Mouse (Mus musculus): ENCODE results near the gene Tcl1b1. TPM values are rescaled to one million over a fixed set of nuclear protein-coding genes. Genes with fewer than 3 reads are reported as not detected.
"Not testable (repeated sequence)": the region's sequence is repeated elsewhere in the genome, so short reads cannot be mapped to it uniquely, and the experiment has no call there.

The Tcl1b1 gene
- polyA plus RNA-seq, 1 experiment from 2014 or later: not detected

DNA sequence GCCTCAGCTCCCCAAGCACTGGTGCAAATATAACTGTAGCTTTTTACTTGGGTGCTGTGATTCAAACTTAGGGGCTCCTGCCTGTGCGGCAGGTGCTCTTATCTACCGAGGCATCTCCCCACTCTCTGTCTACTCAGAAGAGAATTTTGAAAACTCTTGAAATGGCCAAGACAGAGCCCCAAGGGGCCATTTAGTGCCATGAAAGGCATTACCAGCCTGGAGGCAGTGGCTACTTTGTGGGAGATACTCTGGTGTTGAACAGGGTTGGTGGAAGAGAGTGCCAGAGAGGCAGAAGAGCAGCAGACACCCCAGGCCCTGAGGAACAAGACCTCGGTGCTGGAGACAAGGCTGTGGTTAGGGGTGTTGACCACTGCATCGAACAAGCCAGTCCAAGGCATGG, 24.7 kb upstream of the Tcl1b1 start:
- H3K9me3 ChIP-seq (ENCODE audit: control insufficient read depth, low read length); H3K27ac ChIP-seq (ENCODE audit: low read depth, low read length); ATAC-seq (ENCODE audit: low FRiP score); H3K27me3 ChIP-seq (ENCODE audit: control insufficient read depth, insufficient read depth, low read length); DNase-seq (ENCODE audit: low spot score); H3K4me1 ChIP-seq (replicated peaks; ENCODE audit: control insufficient read depth, insufficient read depth, low read length); H3K4me3 ChIP-seq (ENCODE audit: low read depth, low read length); H3K9ac ChIP-seq (ENCODE audit: low read depth, low read length); H3K4me2 ChIP-seq (replicated peaks; ENCODE audit: low read depth, low read length); H3K36me3 ChIP-seq (ENCODE audit: control insufficient read depth, insufficient read depth, low read length): not testable (repeated sequence)
- WGBS: 88% methylated on average over 4 of the region's 4 CpGs

DNA sequence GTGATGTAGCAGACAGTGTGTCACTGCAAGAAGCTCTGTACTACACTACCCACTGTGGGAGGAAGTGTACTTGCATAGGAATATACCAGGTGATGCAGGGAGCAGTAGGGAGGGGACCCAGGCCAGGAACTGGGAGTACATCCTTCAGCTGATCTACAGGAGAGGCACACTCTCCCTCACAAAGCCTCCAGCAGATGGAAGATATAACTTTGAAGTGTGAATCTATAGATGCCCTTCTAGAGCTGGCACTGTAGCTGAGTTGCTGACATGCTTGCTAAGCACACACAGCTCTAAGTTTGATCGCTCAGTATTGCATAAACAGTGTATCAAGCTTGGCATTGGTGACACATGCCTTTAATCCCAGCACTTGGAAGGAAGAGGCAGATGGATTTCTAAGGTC, 21.8 kb upstream of the Tcl1b1 start:
- H3K27ac ChIP-seq (ENCODE audit: low read depth, low read length); DNase-seq (ENCODE audit: low spot score); H3K27me3 ChIP-seq (ENCODE audit: control insufficient read depth, insufficient read depth, low read length); H3K4me1 ChIP-seq (replicated peaks; ENCODE audit: control insufficient read depth, insufficient read depth, low read length); H3K4me3 ChIP-seq (ENCODE audit: low read depth, low read length); H3K36me3 ChIP-seq (ENCODE audit: control insufficient read depth, insufficient read depth, low read length); H3K9me3 ChIP-seq (ENCODE audit: control insufficient read depth, low read length); H3K9ac ChIP-seq (ENCODE audit: low read depth, low read length); ATAC-seq (ENCODE audit: low FRiP score); H3K4me2 ChIP-seq (replicated peaks; ENCODE audit: low read depth, low read length): not testable (repeated sequence)
- WGBS: 83% methylated on average over 1 of the region's 1 CpGs

DNA sequence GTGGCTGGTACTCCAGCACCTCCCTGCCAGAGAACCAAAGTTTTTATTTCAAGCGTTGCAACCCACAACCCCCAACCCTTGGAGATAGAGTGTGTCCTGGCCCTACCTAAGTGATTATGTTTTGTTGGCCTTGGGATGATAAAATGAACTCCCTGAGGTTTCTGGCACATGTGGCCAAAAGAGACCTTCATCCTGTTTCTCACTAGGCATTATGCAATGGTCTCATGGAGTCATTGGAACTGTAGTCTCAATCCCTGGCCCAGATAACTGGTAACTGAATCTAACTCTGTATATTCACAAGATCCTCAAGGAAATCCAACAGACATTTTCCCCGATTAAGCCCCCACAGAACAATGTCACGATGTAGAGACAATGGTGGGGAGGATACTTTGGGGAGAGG, 16.4 kb upstream of the Tcl1b1 start:
- Histone ChIP-seq H3K27me3 (ENCODE audit: control insufficient read depth, insufficient read depth, low read length) (no peaks in the 10 kb centered on the region), H3K9me3 (ENCODE audit: control insufficient read depth, low read length) (no peaks in the 10 kb centered on the region), H3K9ac (ENCODE audit: low read depth, low read length) (no peak overlapping the region), H3K27ac (ENCODE audit: low read depth, low read length) (no peak overlapping the region), H3K4me2 (replicated peaks; ENCODE audit: low read depth, low read length) (no peak overlapping the region), H3K4me1 (replicated peaks; ENCODE audit: control insufficient read depth, insufficient read depth, low read length) (no peaks in the 10 kb centered on the region), H3K36me3 (ENCODE audit: control insufficient read depth, insufficient read depth, low read length) (no peaks in the 10 kb centered on the region), H3K4me3 (ENCODE audit: low read depth, low read length) (no peak overlapping the region)
- DNase-seq (ENCODE audit: low spot score): no peak
- ATAC-seq (ENCODE audit: low FRiP score): no peak
- 86% methylated on average over 3 of the region's 3 CpGs for WGBS

DNA sequence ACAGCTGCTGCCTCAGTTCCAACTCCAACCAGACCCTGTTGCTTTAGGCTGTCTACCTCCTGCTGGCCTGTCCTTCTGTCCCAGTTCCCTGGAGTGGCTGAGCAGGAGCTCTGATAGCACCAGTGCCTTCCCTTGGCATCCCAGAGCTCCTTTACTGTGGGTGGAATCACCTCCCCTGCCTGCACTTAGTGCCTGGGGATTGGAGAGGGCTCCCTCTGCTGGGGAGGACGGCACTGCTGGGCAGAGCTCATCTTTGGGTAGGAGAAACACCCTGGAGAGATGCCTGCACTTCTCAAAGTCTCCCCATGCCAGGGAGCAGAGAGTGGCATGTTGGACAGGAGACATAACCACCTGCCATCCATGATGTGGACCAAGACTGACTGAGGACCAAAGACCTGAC, 14.6 kb upstream of the Tcl1b1 start:
- not testable (repeated sequence) for H3K9ac ChIP-seq (ENCODE audit: low read depth, low read length); ATAC-seq (ENCODE audit: low FRiP score); H3K36me3 ChIP-seq (ENCODE audit: control insufficient read depth, insufficient read depth, low read length); H3K4me1 ChIP-seq (replicated peaks; ENCODE audit: control insufficient read depth, insufficient read depth, low read length); H3K4me2 ChIP-seq (replicated peaks; ENCODE audit: low read depth, low read length); H3K27me3 ChIP-seq (ENCODE audit: control insufficient read depth, insufficient read depth, low read length); H3K9me3 ChIP-seq (ENCODE audit: control insufficient read depth, low read length); DNase-seq (ENCODE audit: low spot score); H3K4me3 ChIP-seq (ENCODE audit: low read depth, low read length); H3K27ac ChIP-seq (ENCODE audit: low read depth, low read length)
- WGBS: 25% methylated on average over 1 of the region's 1 CpGs

DNA sequence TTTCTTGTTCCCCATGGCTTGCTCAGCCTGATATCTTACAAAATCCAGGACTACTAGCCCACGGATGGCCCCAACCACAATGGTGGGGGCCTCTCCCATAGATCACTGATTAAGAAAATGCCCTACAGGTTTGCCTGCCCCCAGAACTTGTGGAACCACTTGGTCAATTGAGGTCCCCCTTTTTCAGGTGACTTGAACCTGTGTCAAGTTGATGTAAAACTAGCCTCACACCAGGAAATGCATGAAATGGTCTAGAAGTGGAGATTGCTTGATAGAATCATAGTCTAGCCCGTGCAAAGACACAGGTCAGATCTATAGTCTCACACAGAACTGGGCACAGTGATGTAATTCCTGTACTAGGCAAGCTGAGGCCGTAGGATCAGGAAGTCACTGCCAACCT, 13.8 kb upstream of the Tcl1b1 start, which contains the start of gene Tcl1b2:
Gene Tcl1b2 (plus strand): TSS at position 301 of the 400 bp plus-strand sequence.
- DNase-seq (ENCODE audit: low spot score) (no peak), ATAC-seq (ENCODE audit: low FRiP score) (no peak)
- Histone ChIP-seq H3K4me3 (ENCODE audit: low read depth, low read length) (no peak within 1 kb of the TSS), H3K36me3 (ENCODE audit: control insufficient read depth, insufficient read depth, low read length) (no peaks in the 10 kb centered on the region), H3K27ac (ENCODE audit: low read depth, low read length) (no peak within 1 kb of the TSS), H3K27me3 (ENCODE audit: control insufficient read depth, insufficient read depth, low read length) (no peaks in the 10 kb centered on the region), H3K4me2 (replicated peaks; ENCODE audit: low read depth, low read length) (no peak within 1 kb of the TSS), H3K9me3 (ENCODE audit: control insufficient read depth, low read length) (no peaks in the 10 kb centered on the region), H3K4me1 (replicated peaks; ENCODE audit: control insufficient read depth, insufficient read depth, low read length) (no peaks in the 10 kb centered on the region), H3K9ac (ENCODE audit: low read depth, low read length) (no peak within 1 kb of the TSS)
- WGBS: 82% methylated on average over 3 of the region's 3 CpGs

DNA sequence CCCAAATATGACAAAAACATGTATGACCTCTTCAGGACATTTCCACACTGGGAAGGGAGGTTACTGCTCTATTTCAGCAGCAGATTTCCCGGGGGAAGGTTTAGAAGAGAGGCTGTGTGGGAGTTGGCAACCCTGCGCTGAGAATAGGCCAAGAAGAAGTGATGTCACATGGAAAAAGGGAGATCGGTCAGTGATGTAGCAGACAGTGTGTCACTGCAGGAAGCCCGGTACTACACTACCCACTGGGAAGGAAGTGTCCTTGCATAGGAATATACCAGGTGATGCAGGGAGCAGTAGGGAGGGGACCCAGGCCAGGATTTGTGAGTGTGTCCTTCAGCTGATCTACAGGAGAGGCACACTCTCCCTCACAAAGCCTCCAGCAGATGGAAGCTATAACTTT, 4.2 kb upstream of the Tcl1b1 start:
- WGBS: 83% methylated on average over 4 of the region's 4 CpGs
- not testable (repeated sequence) for ATAC-seq (ENCODE audit: low FRiP score); H3K4me3 ChIP-seq (ENCODE audit: low read depth, low read length); H3K4me1 ChIP-seq (replicated peaks; ENCODE audit: control insufficient read depth, insufficient read depth, low read length); DNase-seq (ENCODE audit: low spot score); H3K4me2 ChIP-seq (replicated peaks; ENCODE audit: low read depth, low read length); H3K27ac ChIP-seq (ENCODE audit: low read depth, low read length); H3K36me3 ChIP-seq (ENCODE audit: control insufficient read depth, insufficient read depth, low read length); H3K9me3 ChIP-seq (ENCODE audit: control insufficient read depth, low read length); H3K27me3 ChIP-seq (ENCODE audit: control insufficient read depth, insufficient read depth, low read length); H3K9ac ChIP-seq (ENCODE audit: low read depth, low read length)

DNA sequence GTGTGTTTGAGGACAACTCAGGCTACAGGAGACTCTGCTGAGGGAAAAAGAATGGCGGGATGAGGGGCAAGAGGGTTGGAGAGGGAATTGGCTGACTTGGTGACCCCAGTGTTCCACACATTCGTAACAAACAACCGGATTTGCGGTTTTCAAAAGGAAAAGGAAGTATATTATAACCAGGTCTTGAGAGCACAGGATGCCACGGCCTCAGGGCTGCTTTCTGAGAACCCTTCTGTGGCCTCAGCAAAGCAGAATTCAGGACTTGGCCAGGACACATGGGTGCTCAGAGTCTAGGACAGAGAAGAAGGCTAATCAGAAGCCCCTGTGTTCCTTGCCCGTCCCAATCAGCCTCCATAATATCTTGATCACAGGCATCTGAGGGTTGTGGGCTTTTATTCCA, 648 bp upstream of the Tcl1b1 start:
- H3K36me3 ChIP-seq (ENCODE audit: control insufficient read depth, insufficient read depth, low read length): no peaks in the 10 kb centered on the region
- H3K9ac ChIP-seq (ENCODE audit: low read depth, low read length): no peak overlapping the region
- H3K4me1 ChIP-seq (replicated peaks; ENCODE audit: control insufficient read depth, insufficient read depth, low read length): no peaks in the 10 kb centered on the region
- WGBS: 86% methylated on average over 6 of the region's 6 CpGs
- no peak overlapping the region for H3K27ac ChIP-seq (ENCODE audit: low read depth, low read length)
- no peaks in the 10 kb centered on the region for H3K27me3 ChIP-seq (ENCODE audit: control insufficient read depth, insufficient read depth, low read length)
- H3K9me3 ChIP-seq (ENCODE audit: control insufficient read depth, low read length): no peaks in the 10 kb centered on the region
- DNase-seq (ENCODE audit: low spot score) (no peak), ATAC-seq (ENCODE audit: low FRiP score) (no peak)
- H3K4me3 ChIP-seq (ENCODE audit: low read depth, low read length): no peak overlapping the region
- H3K4me2 ChIP-seq (replicated peaks; ENCODE audit: low read depth, low read length): no peak overlapping the region

DNA sequence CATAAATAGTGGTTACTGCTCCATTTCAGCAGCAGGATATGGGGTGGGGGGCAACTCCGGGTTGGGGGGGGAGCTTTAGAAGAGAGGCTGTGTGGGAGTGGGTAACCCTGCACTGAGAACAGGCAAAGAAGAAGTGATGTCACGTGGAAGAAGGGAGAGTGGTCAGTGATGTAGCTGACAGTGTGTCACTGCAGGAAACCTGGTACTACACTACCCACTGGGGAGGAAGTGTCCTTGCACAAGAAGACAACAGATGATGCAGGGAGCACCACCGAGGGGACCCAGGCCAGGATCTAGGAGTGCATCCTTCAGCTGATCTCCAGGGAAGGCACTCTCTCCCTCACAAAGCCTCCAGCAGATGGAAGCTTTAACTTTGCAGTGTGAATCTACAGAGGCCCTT, 7.2 kb downstream of the Tcl1b1 start:
- H3K9me3 ChIP-seq (ENCODE audit: control insufficient read depth, low read length): no peaks in the 10 kb centered on the region
- H3K4me2 ChIP-seq (replicated peaks; ENCODE audit: low read depth, low read length): no peak overlapping the region
- no peaks in the 10 kb centered on the region for H3K36me3 ChIP-seq (ENCODE audit: control insufficient read depth, insufficient read depth, low read length)
- WGBS: 77% methylated on average over 3 of the region's 3 CpGs
- no peaks in the 10 kb centered on the region for H3K4me1 ChIP-seq (replicated peaks; ENCODE audit: control insufficient read depth, insufficient read depth, low read length)
- H3K9ac ChIP-seq (ENCODE audit: low read depth, low read length): no peak overlapping the region
- no peaks in the 10 kb centered on the region for H3K27me3 ChIP-seq (ENCODE audit: control insufficient read depth, insufficient read depth, low read length)
- ATAC-seq (ENCODE audit: low FRiP score) (no peak), DNase-seq (ENCODE audit: low spot score) (no peak)
- H3K27ac ChIP-seq (ENCODE audit: low read depth, low read length): no peak overlapping the region
- H3K4me3 ChIP-seq (ENCODE audit: low read depth, low read length): no peak overlapping the region

DNA sequence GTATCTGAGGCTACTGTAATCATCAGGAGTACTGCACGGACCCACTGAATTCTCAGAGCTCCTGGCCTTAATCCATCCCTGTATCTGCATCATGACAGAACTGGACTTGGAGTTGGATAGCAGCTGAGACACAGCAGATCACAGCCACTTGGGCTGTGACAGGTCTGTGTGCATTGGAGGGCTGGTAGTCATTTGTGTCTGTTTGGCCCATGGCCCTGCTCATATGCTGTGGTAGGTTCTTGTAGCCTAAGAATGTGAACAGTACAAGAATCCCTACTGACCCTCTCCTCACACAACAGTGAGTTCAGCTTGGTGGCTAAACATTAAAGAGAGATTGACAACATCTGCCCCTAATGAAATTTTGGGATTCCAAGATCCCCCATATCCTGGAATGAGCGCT, 13.9 kb downstream of the Tcl1b1 start:
- H3K9me3 ChIP-seq (ENCODE audit: control insufficient read depth, low read length): no peaks in the 10 kb centered on the region
- H3K36me3 ChIP-seq (ENCODE audit: control insufficient read depth, insufficient read depth, low read length): no peaks in the 10 kb centered on the region
- no peak overlapping the region for H3K4me2 ChIP-seq (replicated peaks; ENCODE audit: low read depth, low read length)
- H3K27ac ChIP-seq (ENCODE audit: low read depth, low read length): no peak overlapping the region
- DNase-seq (ENCODE audit: low spot score) (no peak), ATAC-seq (ENCODE audit: low FRiP score) (no peak)
- 93% methylated on average over 2 of the region's 2 CpGs for WGBS
- H3K4me1 ChIP-seq (replicated peaks; ENCODE audit: control insufficient read depth, insufficient read depth, low read length): no peaks in the 10 kb centered on the region
- H3K4me3 ChIP-seq (ENCODE audit: low read depth, low read length): no peak overlapping the region
- H3K9ac ChIP-seq (ENCODE audit: low read depth, low read length): no peak overlapping the region
- no peaks in the 10 kb centered on the region for H3K27me3 ChIP-seq (ENCODE audit: control insufficient read depth, insufficient read depth, low read length)
